Mouse (Mus musculus) stomach, embryonic 16.5 days (tissue): ENCODE data around the gene Vps4b. TPM values are rescaled to one million over a fixed set of nuclear protein-coding genes. Genes with fewer than 3 reads are reported as not detected.
"Not testable (repeated sequence)": the region's sequence is repeated elsewhere in the genome, so short reads cannot be mapped to it uniquely, and the experiment has no call there.

Source experiments
- ATAC-seq: fragments of 200-750 bp; cut with Nextera tagmentation; 2 replicates; pipeline ENCODE4 v1.8.0; 2017; ENCODE audit warnings: moderate number of reproducible peaks, moderate TSS enrichment; ENCODE audit not compliant: insufficient read depth, low FRiP score
- H3K27ac ChIP-seq: fragments of 300-500 bp; sonication (generic); 2 replicates; pipeline ENCODE4 v1.5.1; 2014; ENCODE audit warnings: low read length
- H3K27me3 ChIP-seq: fragments of 300-500 bp; sonication (generic); 2 replicates; pipeline ENCODE4 v1.6.1; 2014; ENCODE audit warnings: low read length, control low read depth, mixed read lengths; ENCODE audit not compliant: control insufficient read depth, insufficient read depth
- H3K36me3 ChIP-seq: fragments of 300-500 bp; sonication (generic); 2 replicates; pipeline ENCODE4 v1.6.1; 2014; ENCODE audit warnings: low read length; ENCODE audit not compliant: control insufficient read depth, insufficient read depth
- H3K4me1 ChIP-seq: fragments of 300-500 bp; sonication (generic); 2 replicates; pipeline ENCODE4 v1.6.1; 2014; ENCODE audit warnings: low read length, control low read depth, mixed read lengths; ENCODE audit not compliant: control insufficient read depth, insufficient read depth
- H3K4me2 ChIP-seq: fragments of 300-500 bp; sonication (generic); 2 replicates; pipeline ENCODE4 v1.6.1; 2014; ENCODE audit warnings: low read depth, low read length, mixed read lengths
- H3K4me3 ChIP-seq: fragments of 300-500 bp; sonication (generic); replicated peaks from 2 replicates; pipeline ENCODE4 v1.5.1; 2014; ENCODE audit warnings: mild to moderate bottlenecking, low read length
- H3K9ac ChIP-seq: fragments of 300-500 bp; sonication (generic); 2 replicates; pipeline ENCODE4 v1.6.1; 2014; ENCODE audit warnings: low read length
- H3K9me3 ChIP-seq: fragments of 300-500 bp; sonication (generic); replicated peaks from 2 replicates; pipeline ENCODE4 v1.6.1; 2016; ENCODE audit warnings: low read length, control low read depth; ENCODE audit not compliant: control insufficient read depth
- WGBS: fragments of 180-500 bp; shearing (Covaris S2); extraction: QIAGEN DNeasy Blood & Tissue Kit; methylation state at CpG from one replicate; pipeline ENCODE4 v1.1.7; 2014; 5-methylcytosine and 5-hydroxymethylcytosine counted together
- polyA plus RNA-seq: library from polyadenylated mRNA; unstranded; fragments of >200 nt; fragmentation: Nextera tagmentation; extraction: Ambion mirVana; gene quantifications from 2 replicates; pipeline ENCODE4 v1.2.1, GENCODE M21; 2015

Gene Vps4b
- polyA plus RNA-seq, 1 experiment from 2014 or later = 82.1 TPM

GRCm38 (mm10) chr1:106739810-106740209, 56.7 kb downstream of the Vps4b start:
- Histone ChIP-seq H3K9ac (no peak overlapping the region), H3K27me3 (no peaks in the 10 kb centered on the region), H3K9me3 (no peaks in the 10 kb centered on the region), H3K4me2 (no peak overlapping the region), H3K4me3 (no peak overlapping the region), H3K27ac (no peak overlapping the region), H3K4me1 (no peaks in the 10 kb centered on the region), H3K36me3 (no peaks in the 10 kb centered on the region)
- ATAC-seq = no peak
- WGBS = 88% methylated on average over 5 of the region's 5 CpGs

GRCm38 (mm10) chr1:106738092-106738491, 58.4 kb downstream of the Vps4b start:
- H3K9me3 ChIP-seq = no peaks in the 10 kb centered on the region
- no peak overlapping the region for H3K9ac ChIP-seq
- no peak for ATAC-seq
- H3K4me3 ChIP-seq = no peak overlapping the region
- WGBS = 86% methylated on average over 3 of the region's 3 CpGs
- H3K36me3 ChIP-seq = no peaks in the 10 kb centered on the region
- H3K27me3 ChIP-seq = no peaks in the 10 kb centered on the region
- H3K4me1 ChIP-seq = no peaks in the 10 kb centered on the region
- H3K4me2 ChIP-seq = no peak overlapping the region
- no peak overlapping the region for H3K27ac ChIP-seq

GRCm38 (mm10) chr1:106736211-106736610, 60.3 kb downstream of the Vps4b start:
- H3K27ac ChIP-seq = no peak overlapping the region
- no peaks in the 10 kb centered on the region for H3K36me3 ChIP-seq
- H3K27me3 ChIP-seq = no peaks in the 10 kb centered on the region
- H3K9me3 ChIP-seq = no peaks in the 10 kb centered on the region
- H3K9ac ChIP-seq = no peak overlapping the region
- H3K4me3 ChIP-seq = no peak overlapping the region
- no peaks in the 10 kb centered on the region for H3K4me1 ChIP-seq
- no peak overlapping the region for H3K4me2 ChIP-seq
- 92% methylated on average over 8 of the region's 8 CpGs for WGBS
- no peak for ATAC-seq

GRCm38 (mm10) chr1:106735586-106735985, 60.9 kb downstream of the Vps4b start:
- Histone ChIP-seq H3K4me2 (no peak overlapping the region), H3K4me3 (no peak overlapping the region), H3K36me3 (no peaks in the 10 kb centered on the region), H3K9ac (no peak overlapping the region), H3K9me3 (no peaks in the 10 kb centered on the region), H3K4me1 (no peaks in the 10 kb centered on the region), H3K27me3 (no peaks in the 10 kb centered on the region), H3K27ac (no peak overlapping the region)
- no peak for ATAC-seq
- WGBS = 51% methylated on average over 2 of the region's 2 CpGs

- no peak for ATAC-seq
- Histone ChIP-seq H3K36me3 (no peaks in the 10 kb centered on the region), H3K27me3 (no peaks in the 10 kb centered on the region), H3K27ac (no peak overlapping the region), H3K4me2 (no peak overlapping the region), H3K9ac (no peak overlapping the region), H3K4me3 (no peak overlapping the region), H3K9me3 (no peaks in the 10 kb centered on the region), H3K4me1 (no peaks in the 10 kb centered on the region)
- 67% methylated on average over 5 of the region's 5 CpGs for WGBS
Observed at GRCm38 (mm10) chr1:106722061-106722460, 74.5 kb downstream of the Vps4b start.

GRCm38 (mm10) chr1:106717736-106718135, 78.8 kb downstream of the Vps4b start:
- not testable (repeated sequence) for H3K4me2 ChIP-seq, H3K27ac ChIP-seq, H3K9me3 ChIP-seq, H3K27me3 ChIP-seq, H3K9ac ChIP-seq, H3K4me3 ChIP-seq, H3K36me3 ChIP-seq, ATAC-seq, H3K4me1 ChIP-seq
- WGBS = 61% methylated on average over 7 of the region's 7 CpGs

GRCm38 (mm10) chr1:106717071-106717601, 79.4 kb downstream of the Vps4b start:
- Histone ChIP-seq H3K27ac (no peak overlapping the region), H3K4me3 (no peak overlapping the region)
- 35% methylated on average over 7 of the region's 7 CpGs for WGBS

GRCm38 (mm10) chr1:106716141-106716540, 80.4 kb downstream of the Vps4b start:
- Histone ChIP-seq H3K4me3 (no peak overlapping the region), H3K36me3 (no peaks in the 10 kb centered on the region), H3K27ac (no peak overlapping the region), H3K9ac (no peak overlapping the region), H3K9me3 (no peaks in the 10 kb centered on the region), H3K4me1 (peaks cover 9% of the 10 kb centered on the region; the same call in 1 of the 2 replicates), H3K4me2 (no peak overlapping the region), H3K27me3 (no peaks in the 10 kb centered on the region)
- WGBS = 83% methylated on average over 3 of the region's 3 CpGs
- ATAC-seq = no peak

More at GRCm38 (mm10) chr1:106717071-106717601, 79.4 kb downstream of the Vps4b start:
- H3K27me3 ChIP-seq = no peaks in the 10 kb centered on the region
- H3K36me3 ChIP-seq = no peaks in the 10 kb centered on the region
- no peak overlapping the region for H3K9ac ChIP-seq
- H3K4me1 ChIP-seq = 0 out of 2 replicates have a peak, but pooled peaks cover 6% of the 10 kb centered on the region
- H3K4me2 ChIP-seq = no peak overlapping the region
- no peaks in the 10 kb centered on the region for H3K9me3 ChIP-seq
- ATAC-seq = no peak

GRCm38 (mm10) chr1:106715111-106716083, 81.1 kb downstream of the Vps4b start:
- Histone ChIP-seq H3K4me1 (peaks cover 10% of the 10 kb centered on the region; the same call in 1 of the 2 replicates), H3K27me3 (no peaks in the 10 kb centered on the region), H3K36me3 (no peaks in the 10 kb centered on the region), H3K9ac (peak overlapping the region; percentile 91), H3K4me3 (peak overlapping the region; percentile 56; the same call in 1 of the 2 replicates), H3K27ac (no peak overlapping the region), H3K4me2 (peak overlapping the region; percentile 93; the same call in 1 of the 2 replicates), H3K9me3 (no peaks in the 10 kb centered on the region)
- ATAC-seq = no peak
- WGBS = 83% methylated on average over 13 of the region's 13 CpGs
